Mouse (Mus musculus): ENCODE results near the gene Nfyc. TPM values are rescaled to one million over a fixed set of nuclear protein-coding genes. Genes with fewer than 3 reads are reported as not detected.

Nfyc gene
- polyA plus RNA-seq, 1 experiment, result 36.4 TPM

GRCm38 (mm10) chr4:120745731-120746551 is 85.4 kb downstream of the Nfyc start:
- Histone ChIP-seq H3K4me1 (ENCODE audit: control insufficient read depth, insufficient read depth, low read length) (no peaks in the 10 kb centered on the region), H3K4me3 (ENCODE audit: insufficient read depth, low read length) (no peak overlapping the region), H3K27ac (ENCODE audit: insufficient read depth, low read length) (no peak overlapping the region)

GRCm38 (mm10) chr4:120743636-120744035 is 87.7 kb downstream of the Nfyc start:
- no peak overlapping the region for H3K27ac ChIP-seq (ENCODE audit: insufficient read depth, low read length)
- TF ChIP-seq CTCF (IDR thresholded peaks at IDR 0.05; ENCODE audit: borderline replicate concordance, insufficient read depth, low read length), result no peak
- TF ChIP-seq POLR2A (IDR thresholded peaks at IDR 0.05; ENCODE audit: low read depth, low read length), result no peak
- H3K4me3 ChIP-seq (ENCODE audit: insufficient read depth, low read length), result no peak overlapping the region
- H3K4me1 ChIP-seq (ENCODE audit: control insufficient read depth, insufficient read depth, low read length), result no peaks in the 10 kb centered on the region

More at GRCm38 (mm10) chr4:120745731-120746551, 85.4 kb downstream of the Nfyc start:
- TF ChIP-seq POLR2A (IDR thresholded peaks at IDR 0.05; ENCODE audit: low read depth, low read length) (no peak), CTCF (IDR thresholded peaks at IDR 0.05; ENCODE audit: borderline replicate concordance, insufficient read depth, low read length) (no peak)

- Histone ChIP-seq H3K4me3 (ENCODE audit: insufficient read depth, low read length) (no peak overlapping the region), H3K4me1 (ENCODE audit: control insufficient read depth, insufficient read depth, low read length) (no peaks in the 10 kb centered on the region), H3K27ac (ENCODE audit: insufficient read depth, low read length) (no peak overlapping the region)
- TF ChIP-seq POLR2A (IDR thresholded peaks at IDR 0.05; ENCODE audit: low read depth, low read length), result no peak
- no peak for TF ChIP-seq CTCF (IDR thresholded peaks at IDR 0.05; ENCODE audit: borderline replicate concordance, insufficient read depth, low read length)
Observed at GRCm38 (mm10) chr4:120741303-120741702, 90.1 kb downstream of the Nfyc start.

- Histone ChIP-seq H3K27ac (ENCODE audit: insufficient read depth, low read length) (no peak overlapping the region), H3K4me3 (ENCODE audit: insufficient read depth, low read length) (no peak overlapping the region), H3K4me1 (ENCODE audit: control insufficient read depth, insufficient read depth, low read length) (no peaks in the 10 kb centered on the region; the same call in 1 of the 2 replicates)
- no peak for TF ChIP-seq POLR2A (IDR thresholded peaks at IDR 0.05; ENCODE audit: low read depth, low read length)
- TF ChIP-seq CTCF (IDR thresholded peaks at IDR 0.05; ENCODE audit: borderline replicate concordance, insufficient read depth, low read length), result no peak
Observed at GRCm38 (mm10) chr4:120734012-120734622, 97.3 kb downstream of the Nfyc start.

GRCm38 (mm10) chr4:120732737-120733136 is 98.6 kb downstream of the Nfyc start:
- H3K4me1 ChIP-seq (ENCODE audit: control insufficient read depth, insufficient read depth, low read length), result no peaks in the 10 kb centered on the region; the same call in 1 of the 2 replicates
- H3K4me3 ChIP-seq (ENCODE audit: insufficient read depth, low read length), result no peak overlapping the region
- no peak overlapping the region for H3K27ac ChIP-seq (ENCODE audit: insufficient read depth, low read length)
- no peak for TF ChIP-seq POLR2A (IDR thresholded peaks at IDR 0.05; ENCODE audit: low read depth, low read length)
- no peak for TF ChIP-seq CTCF (IDR thresholded peaks at IDR 0.05; ENCODE audit: borderline replicate concordance, insufficient read depth, low read length)

- H3K27ac ChIP-seq (ENCODE audit: insufficient read depth, low read length), result no peak overlapping the region
- TF ChIP-seq CTCF (IDR thresholded peaks at IDR 0.05; ENCODE audit: borderline replicate concordance, insufficient read depth, low read length) (no peak), POLR2A (IDR thresholded peaks at IDR 0.05; ENCODE audit: low read depth, low read length) (no peak)
- H3K4me3 ChIP-seq (ENCODE audit: insufficient read depth, low read length), result peak overlapping the region; percentile 42
- H3K4me1 ChIP-seq (ENCODE audit: control insufficient read depth, insufficient read depth, low read length), result no peaks in the 10 kb centered on the region; the same call in 1 of the 2 replicates
Observed at GRCm38 (mm10) chr4:120731030-120731644, 100.2 kb downstream of the Nfyc start.

GRCm38 (mm10) chr4:120730574-120730973 is 100.8 kb downstream of the Nfyc start:
- TF ChIP-seq POLR2A (IDR thresholded peaks at IDR 0.05; ENCODE audit: low read depth, low read length) (no peak), CTCF (IDR thresholded peaks at IDR 0.05; ENCODE audit: borderline replicate concordance, insufficient read depth, low read length) (no peak)
- H3K4me3 ChIP-seq (ENCODE audit: insufficient read depth, low read length), result no peak overlapping the region
- H3K27ac ChIP-seq (ENCODE audit: insufficient read depth, low read length), result no peak overlapping the region
- no peaks in the 10 kb centered on the region; the same call in 1 of the 2 replicates for H3K4me1 ChIP-seq (ENCODE audit: control insufficient read depth, insufficient read depth, low read length)

GRCm38 (mm10) chr4:120730146-120730545 is 101.2 kb downstream of the Nfyc start:
- TF ChIP-seq POLR2A (IDR thresholded peaks at IDR 0.05; ENCODE audit: low read depth, low read length) (no peak), CTCF (IDR thresholded peaks at IDR 0.05; ENCODE audit: borderline replicate concordance, insufficient read depth, low read length) (no peak)
- no peak overlapping the region for H3K27ac ChIP-seq (ENCODE audit: insufficient read depth, low read length)
- H3K4me3 ChIP-seq (ENCODE audit: insufficient read depth, low read length), result no peak overlapping the region
- no peaks in the 10 kb centered on the region; the same call in 1 of the 2 replicates for H3K4me1 ChIP-seq (ENCODE audit: control insufficient read depth, insufficient read depth, low read length)

GRCm38 (mm10) chr4:120729441-120729840 is 101.9 kb downstream of the Nfyc start:
- Histone ChIP-seq H3K4me3 (ENCODE audit: insufficient read depth, low read length) (no peak overlapping the region), H3K4me1 (ENCODE audit: control insufficient read depth, insufficient read depth, low read length) (no peaks in the 10 kb centered on the region; the same call in 1 of the 2 replicates), H3K27ac (ENCODE audit: insufficient read depth, low read length) (no peak overlapping the region)
- no peak for TF ChIP-seq CTCF (IDR thresholded peaks at IDR 0.05; ENCODE audit: borderline replicate concordance, insufficient read depth, low read length)
- no peak for TF ChIP-seq POLR2A (IDR thresholded peaks at IDR 0.05; ENCODE audit: low read depth, low read length)
